Mouse (Mus musculus): Measurements from ENCODE around the gene Kcnn3.
A peak's percentile ranks its signal among the peaks of the same experiment; 100 is the strongest.

Gene Kcnn3

DNA sequence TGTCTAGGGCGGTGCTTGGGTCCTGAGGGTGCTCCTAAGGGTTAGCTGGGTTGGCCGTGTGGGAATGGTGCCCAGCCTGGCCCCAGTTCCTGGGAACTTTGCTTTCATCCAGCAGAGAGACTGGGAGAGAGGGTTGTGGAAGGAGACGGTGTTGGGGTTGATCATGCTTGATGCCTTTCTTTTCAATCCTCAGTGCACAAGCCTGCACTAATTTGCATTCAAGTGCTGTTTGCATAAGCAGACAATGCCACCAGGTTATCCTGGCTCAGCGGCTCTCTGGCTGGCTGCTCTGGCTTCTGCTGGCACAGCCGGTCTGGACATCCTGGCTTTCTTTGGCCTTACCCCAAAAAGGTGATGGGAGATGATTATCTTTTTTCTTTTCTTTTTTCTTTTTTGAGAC, 157.7 kb downstream of the Kcnn3 start:
- no peak for DNase-seq

DNA sequence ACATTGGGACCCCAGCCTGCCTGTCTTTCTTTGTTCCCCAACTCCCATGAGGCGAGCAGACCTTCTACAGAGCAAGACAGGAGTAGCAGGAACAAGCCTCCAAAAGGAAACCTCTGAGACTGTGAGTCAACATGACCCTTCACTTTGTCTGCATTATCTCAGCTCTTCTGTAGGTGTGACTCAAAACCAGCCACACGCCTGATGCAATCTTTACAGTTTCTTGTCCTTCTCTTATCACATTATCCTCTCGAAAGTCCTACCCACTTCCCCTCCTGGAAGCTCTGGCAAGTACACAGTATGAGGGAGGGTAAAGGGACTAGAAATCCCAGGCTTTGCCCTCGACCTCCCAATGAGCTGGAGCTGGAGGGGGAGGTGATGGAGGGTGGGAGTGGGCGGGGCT, 166.1 kb downstream of the Kcnn3 start:
- DNase-seq: no peak

DNA sequence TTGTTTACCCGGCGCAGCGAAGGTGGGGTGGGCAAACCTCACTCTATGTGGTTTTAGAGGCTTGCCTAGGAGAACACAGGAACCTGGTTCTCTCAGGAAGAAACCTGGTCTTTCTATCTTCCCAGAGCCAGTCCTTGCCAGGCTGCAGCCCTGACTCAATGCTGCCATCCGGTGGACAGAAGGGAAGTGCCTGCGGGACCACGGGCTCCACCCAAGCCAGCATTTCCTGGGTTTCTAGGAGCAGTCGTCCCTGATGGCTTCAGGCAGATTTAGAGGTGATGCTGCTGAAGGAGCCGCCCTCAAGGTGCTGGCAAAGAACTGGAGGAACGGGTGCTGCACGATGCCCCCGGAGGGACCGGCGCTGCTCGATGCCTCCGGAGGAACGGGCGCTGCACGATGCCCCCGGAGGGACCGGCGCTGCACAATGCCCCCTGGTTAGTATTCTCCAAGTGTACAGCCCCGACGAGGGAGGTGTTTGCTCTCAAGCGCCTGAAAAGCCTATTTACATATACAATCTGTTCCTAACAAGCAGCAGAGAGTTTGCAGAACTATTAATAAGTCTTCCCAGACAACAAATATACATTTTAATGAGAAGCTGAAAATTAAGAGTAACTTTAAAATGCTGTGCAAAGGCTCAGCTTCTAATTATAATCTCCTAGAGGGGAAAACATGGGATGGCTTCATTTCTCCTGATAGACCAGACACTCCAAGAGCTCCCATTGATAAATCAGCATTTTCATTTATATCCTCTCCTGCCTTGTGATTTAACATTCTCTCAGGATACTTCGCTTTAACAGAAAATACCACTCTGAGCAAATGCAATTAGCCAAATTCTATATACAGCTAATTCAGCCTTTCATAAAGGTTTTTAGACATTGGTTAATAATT, 169.0 kb downstream of the Kcnn3 start:
- peak; percentile 89 to 91 for DNase-seq

DNA sequence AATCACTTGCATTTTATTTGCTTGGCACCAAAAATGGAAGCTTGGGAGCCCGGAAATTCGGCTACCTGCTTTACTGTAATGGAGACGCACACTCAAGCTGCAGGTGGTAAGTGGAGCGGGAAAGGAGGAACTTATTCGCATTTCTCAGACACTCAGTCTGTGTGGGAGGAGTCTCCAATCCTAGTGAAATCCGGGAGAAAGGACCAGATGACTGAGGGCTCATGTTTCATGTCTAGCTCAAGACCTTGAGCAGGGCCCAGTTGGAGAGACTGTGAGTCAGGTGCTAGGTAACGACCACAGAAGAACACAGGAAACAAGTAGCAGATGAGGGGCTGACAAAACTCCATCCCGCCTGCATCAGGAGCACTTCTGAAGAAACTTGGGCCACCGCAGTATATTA, 171.8 kb downstream of the Kcnn3 start:
- no peak for DNase-seq

DNA sequence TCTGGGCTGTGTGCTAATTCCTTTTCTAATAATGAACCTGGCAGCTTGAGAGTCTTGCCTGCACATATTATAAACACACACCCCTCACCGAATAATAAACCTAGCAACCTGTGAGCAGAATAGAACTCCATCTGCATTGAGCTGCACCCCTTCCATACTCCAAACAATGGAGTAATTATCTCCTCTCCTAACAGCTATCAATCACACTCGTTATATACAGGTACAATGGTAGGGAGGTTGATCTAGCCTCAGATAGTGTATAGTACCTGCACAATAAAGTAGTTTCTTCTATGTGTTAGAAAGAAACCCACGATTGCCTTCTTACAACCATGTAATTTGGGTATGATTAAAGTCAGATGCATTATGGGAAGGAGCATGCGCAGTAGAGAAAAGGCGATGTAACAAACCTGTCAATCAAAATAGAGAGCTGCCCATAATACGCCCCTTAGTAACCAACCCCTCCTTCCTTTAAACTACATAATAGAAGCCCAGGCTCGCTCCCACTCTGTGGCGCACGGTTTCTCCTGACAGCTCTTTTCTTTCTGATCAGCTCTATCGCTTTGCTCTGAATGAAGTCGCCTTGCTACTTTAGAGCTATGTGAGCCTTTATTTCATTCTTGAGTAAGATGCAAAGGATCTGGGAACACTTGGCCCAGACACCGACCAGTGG, 176.3 kb downstream of the Kcnn3 start:
- DNase-seq: no peak

DNA sequence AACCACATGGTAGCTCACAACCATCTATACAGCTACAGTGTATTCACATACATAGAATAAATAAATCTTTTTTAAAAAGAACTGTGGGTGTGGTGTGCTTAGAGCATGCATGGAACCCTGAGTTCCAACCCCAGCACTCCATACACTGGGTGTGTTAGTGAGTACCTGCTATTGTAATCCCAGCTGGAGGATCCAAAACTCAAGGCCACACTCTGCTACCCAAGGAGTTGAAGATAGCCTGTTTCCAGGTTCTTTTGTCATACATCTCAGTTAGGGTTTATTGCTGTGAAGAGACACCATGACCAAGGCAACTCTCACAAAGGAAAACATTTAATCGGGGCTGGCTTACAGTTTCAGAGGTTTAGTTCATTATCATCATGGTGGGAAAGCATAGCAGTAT, 179.0 kb downstream of the Kcnn3 start:
- DNase-seq: no peak

DNA sequence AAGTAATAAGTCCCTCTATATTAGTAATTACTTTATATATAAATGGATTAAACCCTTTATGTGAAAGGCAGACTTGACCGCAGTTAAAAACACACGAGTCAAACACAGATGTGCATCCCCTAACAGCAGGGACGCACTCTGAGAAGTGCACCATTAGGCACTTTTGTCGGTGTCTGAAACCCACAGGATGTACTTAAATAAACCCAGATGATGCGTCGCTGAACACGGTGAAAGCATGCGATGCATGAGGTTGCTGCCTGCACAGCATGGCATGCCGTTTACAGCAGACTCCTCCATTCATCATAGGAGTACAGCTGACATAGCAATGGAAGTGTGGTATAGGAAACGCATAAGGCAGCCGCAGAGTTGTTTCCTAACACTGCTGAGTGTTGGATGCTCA, 180.5 kb downstream of the Kcnn3 start:
- DNase-seq: no peak

DNA sequence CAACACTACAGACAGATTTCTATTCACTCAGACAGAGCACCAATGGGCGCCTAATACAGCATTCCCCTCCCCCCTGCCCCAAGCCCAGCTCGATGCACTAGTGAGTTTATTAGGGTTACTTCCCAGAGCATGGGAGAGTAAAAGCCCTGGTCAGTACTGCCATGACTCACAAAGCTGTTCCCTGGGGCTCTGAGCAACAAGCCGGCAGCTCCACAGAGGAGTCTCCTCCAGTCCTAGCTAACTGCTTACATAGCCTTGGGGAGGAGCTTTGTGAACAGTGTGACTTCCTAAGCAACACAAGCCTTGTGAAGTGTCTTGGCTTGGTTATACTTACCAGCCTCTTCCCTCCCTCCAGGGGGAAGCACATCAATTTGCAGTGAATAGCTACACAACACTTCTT, 183.6 kb downstream of the Kcnn3 start:
- DNase-seq: no peak

DNA sequence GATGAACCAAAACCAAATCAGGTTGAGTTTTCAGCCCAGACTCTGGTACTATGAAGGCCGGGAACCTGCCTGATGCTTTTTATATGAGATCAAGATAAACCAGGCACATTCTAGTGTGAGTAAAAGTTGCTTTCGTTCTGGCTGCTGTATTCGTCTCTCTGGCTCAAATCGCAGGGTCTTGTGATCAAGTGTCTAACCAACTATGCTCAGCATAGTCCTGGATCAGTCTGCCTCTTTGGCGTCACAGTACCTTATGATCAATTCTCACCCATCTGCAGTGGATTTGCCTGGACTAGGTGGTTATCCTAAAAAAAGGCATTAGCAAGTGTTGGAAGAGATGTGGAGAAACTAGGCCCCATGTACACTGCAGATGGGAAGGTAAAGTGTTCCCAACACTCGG, 184.1 kb downstream of the Kcnn3 start:
- DNase-seq: no peak

DNA sequence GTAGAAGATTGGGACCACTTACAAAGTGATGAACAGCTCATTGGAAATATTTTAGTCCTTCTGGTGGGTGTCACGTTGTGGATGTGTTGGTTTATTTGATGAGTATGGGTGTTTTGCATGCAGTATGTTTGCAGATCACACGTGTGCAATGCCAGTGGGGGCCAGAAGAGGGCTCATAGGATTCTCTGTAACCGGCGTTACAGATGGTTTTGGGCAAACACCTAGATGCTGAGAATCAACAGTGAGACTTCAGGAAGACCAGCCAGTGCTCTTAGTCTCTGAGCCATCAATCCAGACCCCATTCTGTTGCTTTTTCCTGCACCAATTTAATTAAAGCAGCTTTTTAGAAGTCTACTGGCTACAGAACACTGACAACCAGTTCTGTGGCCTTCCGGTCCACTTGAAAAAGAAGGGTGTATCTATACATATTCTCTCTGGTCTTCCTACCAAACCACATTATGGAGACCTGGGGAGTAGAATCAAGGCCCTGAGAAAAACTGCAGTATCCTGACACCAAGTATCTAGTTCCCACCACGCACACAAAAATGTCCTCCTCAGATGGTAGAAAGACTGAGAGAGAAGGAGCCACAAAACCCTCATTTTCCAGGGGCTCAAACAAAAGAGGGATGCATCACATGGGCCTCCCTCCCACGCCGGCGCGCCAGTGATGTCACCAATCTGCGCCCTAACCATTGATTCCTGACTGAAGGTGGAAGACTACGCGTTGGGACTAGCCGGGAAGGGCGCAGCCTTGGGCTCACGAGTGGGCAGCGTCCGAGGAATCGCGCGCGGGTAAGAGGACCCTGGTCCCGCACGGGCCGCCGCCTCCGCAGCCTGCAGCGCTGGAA, 194.6 kb downstream of the Kcnn3 start, which contains the start of gene Adar:
Adar (plus strand) TSS at position 664 of the 848 bp plus-strand sequence.
- DNase-seq: peak; percentile 91

DNA sequence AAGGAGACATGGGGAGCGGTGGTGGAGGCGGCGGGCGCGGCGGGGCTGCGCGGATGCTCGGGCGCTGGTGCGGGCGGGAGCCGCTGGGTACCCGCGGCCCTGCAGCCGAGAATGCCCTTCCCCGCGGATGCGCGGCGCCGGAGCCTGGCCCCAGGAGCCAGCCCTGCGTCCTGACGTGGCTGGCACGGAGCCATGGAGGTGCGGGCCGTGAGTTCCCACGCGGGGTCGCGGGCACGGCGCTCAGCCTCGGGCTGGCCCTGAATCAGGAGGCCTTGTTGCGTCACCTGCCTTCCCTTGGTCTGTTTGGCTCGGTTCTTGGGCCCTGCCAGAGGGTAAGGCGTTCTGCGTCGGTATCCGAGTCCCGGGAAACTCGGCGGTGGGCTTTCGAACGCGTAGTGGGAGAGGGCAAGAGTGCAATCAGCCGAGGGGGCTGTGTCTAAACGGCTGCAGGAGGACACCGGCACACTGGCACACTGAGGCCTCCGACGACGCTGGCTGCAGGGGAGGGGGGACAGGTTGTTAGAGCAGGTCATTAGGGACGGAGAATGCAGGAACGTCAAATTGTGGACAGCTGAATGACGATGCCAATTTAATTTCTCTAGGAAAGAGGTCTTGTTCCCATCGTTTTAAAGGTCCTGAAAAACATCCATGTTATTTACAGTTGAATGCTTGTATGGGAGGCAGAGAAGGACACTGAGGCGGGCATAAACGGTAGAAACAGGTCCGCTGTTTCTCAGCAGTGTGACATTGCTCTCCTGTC, 195.4 kb downstream of the Kcnn3 start:
- peak; percentile 66 to 77 for DNase-seq

DNA sequence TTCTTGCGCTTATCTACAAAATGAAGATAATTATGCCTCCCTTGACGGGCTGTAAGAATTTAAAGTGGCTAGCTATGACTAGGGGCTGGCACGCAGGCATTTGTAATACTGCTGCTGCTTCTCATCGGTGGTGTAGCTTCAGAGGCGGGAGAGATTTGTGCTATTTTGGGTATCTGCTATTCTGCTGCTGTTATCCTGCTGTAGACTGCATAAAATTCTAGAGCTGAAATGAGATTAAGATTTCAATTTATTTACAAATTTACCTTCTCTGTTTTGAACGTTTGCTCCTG, 195.9 kb downstream of the Kcnn3 start:
- no peak for DNase-seq

DNA sequence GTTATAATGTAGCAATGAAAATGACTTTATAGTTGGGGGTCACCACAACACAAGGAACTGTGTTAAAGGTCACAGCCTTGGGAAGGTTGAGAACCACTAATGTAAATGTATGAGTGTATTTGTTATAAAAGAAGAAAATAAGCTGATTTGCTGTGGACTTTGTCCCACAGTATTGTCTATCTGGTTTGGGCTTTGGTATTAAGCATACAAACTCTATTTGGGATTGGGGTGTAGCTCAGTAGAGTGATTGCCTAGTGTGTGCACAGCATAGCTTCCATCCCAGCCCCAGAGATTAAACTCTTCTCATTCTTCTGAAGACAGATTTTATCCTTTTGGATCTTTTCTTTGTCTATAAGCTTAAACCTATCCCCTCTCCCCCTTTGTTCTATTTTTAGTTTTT, 202.1 kb downstream of the Kcnn3 start:
- DNase-seq: no peak

DNA sequence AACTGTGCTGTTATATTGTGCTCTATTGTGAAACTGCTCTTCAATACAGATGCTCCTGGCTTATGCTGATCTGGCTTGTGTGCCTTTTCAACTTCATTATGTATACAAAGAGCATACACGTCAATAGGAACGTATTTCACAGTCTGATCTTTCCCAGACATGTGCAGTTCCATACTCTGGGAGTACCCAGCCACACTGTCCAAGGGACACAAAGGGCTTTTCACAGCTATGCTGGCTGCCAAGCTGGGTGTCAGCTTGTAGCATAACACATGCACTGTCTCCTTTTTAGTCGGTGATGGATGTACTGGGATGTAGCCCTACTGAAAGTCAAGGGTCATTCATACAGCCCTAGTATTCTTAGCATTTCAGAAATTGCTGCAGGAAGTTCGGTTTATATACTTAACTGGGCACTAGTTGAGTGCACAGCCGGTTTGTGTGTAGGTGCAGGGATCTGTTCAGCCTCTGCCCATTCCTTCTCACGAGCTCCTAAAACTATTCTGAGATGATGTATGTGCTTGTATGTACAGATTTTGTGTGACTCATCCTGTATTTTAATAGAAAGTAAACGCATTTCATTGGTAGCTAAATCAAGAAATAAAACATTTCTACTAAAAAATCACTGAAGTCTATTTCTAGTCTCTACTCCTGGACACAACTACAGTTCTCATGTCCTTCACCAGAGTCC, 203.6 kb downstream of the Kcnn3 start:
- DNase-seq: no peak

All from cerebellum, adult 18-20 months (tissue).